Mouse (Mus musculus): Measurements from ENCODE around the gene Fam114a1.

- TF ChIP-seq CTCF (IDR thresholded peaks at IDR 0.05; ENCODE audit: low read depth) (no peak), EP300 (IDR thresholded peaks at IDR 0.05; ENCODE audit: low read depth) (no peak)
Observed at GRCm38 (mm10) chr5:65068166-65068565, 98.3 kb downstream of the Fam114a1 start.

Data from liver, embryonic 14.5 days (tissue).